Mouse (Mus musculus) thymus, adult 2 months (tissue): ENCODE results near the gene Ccdc38.

ENCODE experiments used
- CTCF ChIP-seq: fragments of 200-500 bp; IDR thresholded peaks from 2 replicates; pipeline ENCODE4 v1.5.1; 2012; ENCODE audit warnings: mild to moderate bottlenecking, control low read depth, low read length, moderate library complexity, borderline replicate concordance; ENCODE audit not compliant: control insufficient read depth, poor library complexity, insufficient read depth; ENCODE audit errors: extremely low read depth
- POLR2A ChIP-seq: fragments of 200-500 bp; IDR thresholded peaks from 2 replicates; pipeline ENCODE4 v1.6.1; 2012; ENCODE audit warnings: mild to moderate bottlenecking, low read length, control low read depth, moderate library complexity; ENCODE audit not compliant: control insufficient read depth, poor library complexity, insufficient read depth; ENCODE audit errors: extremely low read depth

DNA sequence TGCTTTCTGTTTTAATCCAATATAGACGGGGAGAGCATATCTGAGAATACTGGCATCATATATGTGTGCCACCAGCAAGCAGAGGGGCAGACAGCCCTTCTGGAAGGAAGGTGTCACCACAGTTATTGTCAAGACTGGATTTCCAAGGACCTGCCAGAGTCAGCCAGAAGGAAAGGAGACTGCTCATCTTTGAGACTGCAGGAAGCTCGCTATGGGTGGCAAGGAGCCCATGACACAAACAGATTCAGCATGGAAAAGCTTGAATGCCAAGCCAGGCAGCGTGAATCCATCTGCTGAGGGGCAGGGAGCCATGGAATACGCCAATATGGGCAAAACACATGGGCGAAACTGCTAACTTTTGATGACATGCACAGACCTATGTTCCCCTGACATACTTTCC, 93.1 kb downstream of the Ccdc38 start:
- TF ChIP-seq CTCF (no peak), POLR2A (no peak)
